Mouse (Mus musculus) spleen, adult 2 months (tissue): ENCODE data around the gene Gm21992.

Source experiments
- CTCF ChIP-seq: fragments of 200-500 bp; IDR thresholded peaks from 2 replicates; pipeline ENCODE4 v1.5.1; 2011; ENCODE audit warnings: mild to moderate bottlenecking, inconsistent platforms; ENCODE audit not compliant: insufficient read depth, insufficient read length, insufficient replicate concordance; ENCODE audit errors: extremely low read depth
- POLR2A ChIP-seq: fragments of 200-500 bp; IDR thresholded peaks from 2 replicates; pipeline ENCODE4 v1.6.1; 2011; ENCODE audit warnings: low read depth, low read length, inconsistent platforms

GRCm38 (mm10) chr19:4767507-4768148 lies 43.8 kb downstream of the Gm21992 start:
- TF ChIP-seq CTCF (no peak), POLR2A (no peak)
